Mouse (Mus musculus): ENCODE measurements at regions not wholly inside any gene's neighbourhood (a gene's known extent, or its start where the extent isn't known, plus 50 kb on each side); places are given as distances from the start of the nearest gene placed in this dataset.

GRCm38 (mm10) chr12:106479878-106480194 lies 469.8 kb downstream of the Vrk1 start:
- DNase-seq (ENCODE audit: low spot score in 2 of 2), result no peak

DNA sequence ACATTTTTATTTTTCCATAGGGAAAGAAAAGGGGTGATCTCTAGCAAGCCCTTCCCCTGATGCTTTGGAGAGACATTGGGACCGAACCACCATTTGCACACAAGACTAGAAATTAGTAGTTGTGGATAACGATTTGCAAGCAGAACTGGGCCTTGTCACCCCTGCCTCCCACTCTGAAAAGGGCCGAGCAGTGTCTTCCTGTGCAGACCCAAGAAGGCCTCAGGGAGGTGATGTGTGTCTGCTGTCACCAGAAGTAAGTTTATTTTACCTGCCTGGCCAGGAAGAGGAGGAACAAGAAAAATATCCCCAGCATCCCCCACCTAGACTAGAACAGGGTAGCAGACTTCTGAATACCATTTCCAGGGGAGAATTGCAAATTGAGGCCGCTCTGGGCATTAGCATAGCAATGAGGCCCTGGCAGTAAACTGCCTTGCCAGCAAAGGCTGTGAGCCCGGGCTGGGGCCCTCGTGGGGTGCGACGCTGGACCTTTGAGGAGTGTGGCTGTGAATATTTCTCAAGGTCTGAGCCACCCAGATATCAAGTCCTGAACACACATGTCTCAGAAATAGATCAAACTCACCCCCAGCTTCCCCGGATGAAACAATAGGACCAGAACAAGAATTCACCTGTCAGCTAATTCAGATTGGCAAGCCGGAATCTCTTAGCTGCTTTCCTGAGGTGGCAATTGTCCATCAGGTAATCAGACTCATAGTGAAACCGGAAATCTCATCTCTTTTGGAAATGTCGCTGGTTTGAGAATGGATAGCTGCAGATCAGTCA lies 470.4 kb downstream of the Vrk1 start:
- DNase-seq (ENCODE audit: low spot score in 2 of 2), result no peak

GRCm38 (mm10) chr12:106501622-106502327 lies 491.7 kb downstream of the Vrk1 start:
- DNase-seq (ENCODE audit: low spot score in 2 of 2), result no peak

GRCm38 (mm10) chr12:106504285-106504684 lies 494.3 kb downstream of the Vrk1 start:
- no peak for DNase-seq (ENCODE audit: low spot score in 2 of 2)

DNA sequence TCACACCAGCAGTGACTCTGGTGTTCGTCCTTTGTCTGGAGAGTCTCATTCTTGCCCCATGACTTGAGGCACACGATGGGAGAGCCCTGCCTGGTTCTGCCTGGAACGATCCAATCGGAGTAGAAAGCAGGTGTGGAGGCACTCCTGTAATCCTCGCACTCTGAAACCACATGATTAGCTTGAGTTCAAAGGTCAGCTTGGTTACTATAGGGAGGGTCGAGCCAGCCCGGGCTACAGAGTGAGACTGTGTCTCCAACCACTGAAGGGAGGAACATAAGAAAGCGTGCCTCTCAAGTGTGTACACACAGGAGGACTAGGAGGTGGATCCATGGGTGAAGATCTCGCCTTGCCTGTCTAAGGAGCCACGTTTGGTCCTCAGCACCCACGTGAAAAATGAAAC lies 504.0 kb downstream of the Vrk1 start:
- no peak for DNase-seq (ENCODE audit: low spot score in 2 of 2)

- DNase-seq (ENCODE audit: low spot score in 2 of 2), result no peak
Measured at GRCm38 (mm10) chr12:106515257-106515788, 505.3 kb downstream of the Vrk1 start.

DNA sequence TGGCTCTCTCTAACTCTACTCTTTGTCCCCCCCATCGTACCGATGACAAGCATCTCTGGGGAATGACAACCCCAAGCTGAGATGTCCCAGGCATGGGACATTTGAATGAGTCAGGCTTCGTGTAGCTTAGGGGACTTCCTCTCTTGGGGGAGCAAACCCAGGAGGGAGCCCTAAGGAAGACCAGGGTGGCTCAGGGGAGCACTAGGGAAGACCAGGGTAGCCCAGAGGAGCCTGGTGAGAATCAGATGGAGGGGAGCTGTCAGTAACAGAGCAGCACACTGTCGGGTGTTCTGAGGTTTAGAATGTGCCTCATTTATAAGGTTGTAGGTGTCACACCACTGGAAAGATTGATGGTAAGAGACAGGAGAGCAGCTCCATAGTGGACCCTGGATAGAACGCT lies 509.1 kb downstream of the Vrk1 start:
- DNase-seq (ENCODE audit: low spot score in 2 of 2), result no peak

DNA sequence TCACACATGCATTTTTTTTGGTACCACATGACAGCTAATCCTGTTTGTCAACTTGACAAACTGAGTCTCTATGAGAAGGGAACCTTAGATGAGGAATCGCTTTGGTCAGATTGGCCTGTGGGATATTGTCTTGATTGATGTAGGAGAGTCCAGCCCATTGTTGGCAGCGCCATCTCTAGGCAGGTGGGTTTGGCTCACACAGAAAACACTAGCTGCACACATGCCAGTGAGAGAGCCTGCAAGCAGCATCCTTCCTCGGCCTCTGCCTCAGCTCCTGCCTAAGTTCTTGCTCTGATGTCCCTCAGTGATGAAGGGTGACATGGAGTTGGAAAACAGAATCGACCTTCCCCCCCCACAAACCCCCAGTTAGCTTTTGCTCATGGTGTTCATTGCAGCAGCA lies 514.4 kb downstream of the Vrk1 start:
- DNase-seq (ENCODE audit: low spot score in 2 of 2), result no peak

- no peak for DNase-seq (ENCODE audit: low spot score in 2 of 2)
Measured at GRCm38 (mm10) chr12:106527116-106527515, 517.1 kb downstream of the Vrk1 start.

DNA sequence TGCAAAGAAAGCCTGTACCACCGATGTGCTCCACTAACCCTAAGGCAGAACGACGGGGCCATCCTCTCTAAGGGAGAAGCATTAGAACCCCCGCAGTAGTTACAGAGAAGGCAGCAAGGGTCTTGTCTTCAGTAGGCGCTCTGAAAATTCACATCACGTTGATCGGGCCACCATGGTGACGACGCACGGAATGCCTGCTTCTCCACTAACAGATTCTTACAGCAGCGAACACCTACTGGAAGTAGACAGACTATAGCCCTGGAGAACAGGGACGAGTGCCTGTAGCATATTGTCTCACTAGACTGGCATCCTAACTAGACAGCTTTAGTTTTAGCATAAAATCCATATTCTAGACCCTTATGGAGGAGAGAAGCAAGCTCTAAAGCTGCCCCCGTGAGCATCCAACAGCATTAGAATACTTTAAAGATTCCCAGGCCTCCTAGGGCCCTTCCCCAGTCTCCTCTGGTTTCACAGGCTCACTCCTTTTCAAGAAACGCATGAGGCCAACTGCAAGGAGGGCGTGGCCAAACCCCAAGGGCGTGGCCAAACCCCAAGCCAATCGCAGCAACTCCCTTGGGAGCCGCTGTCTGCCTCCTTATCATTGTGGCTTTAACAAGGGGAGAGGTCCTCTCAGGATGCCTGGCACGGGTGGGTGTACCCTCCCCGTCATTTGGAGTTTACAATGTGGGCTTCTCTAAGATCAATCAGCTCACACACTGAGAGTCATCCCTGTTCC lies 517.8 kb downstream of the Vrk1 start:
- no peak for DNase-seq (ENCODE audit: low spot score in 2 of 2)

DNA sequence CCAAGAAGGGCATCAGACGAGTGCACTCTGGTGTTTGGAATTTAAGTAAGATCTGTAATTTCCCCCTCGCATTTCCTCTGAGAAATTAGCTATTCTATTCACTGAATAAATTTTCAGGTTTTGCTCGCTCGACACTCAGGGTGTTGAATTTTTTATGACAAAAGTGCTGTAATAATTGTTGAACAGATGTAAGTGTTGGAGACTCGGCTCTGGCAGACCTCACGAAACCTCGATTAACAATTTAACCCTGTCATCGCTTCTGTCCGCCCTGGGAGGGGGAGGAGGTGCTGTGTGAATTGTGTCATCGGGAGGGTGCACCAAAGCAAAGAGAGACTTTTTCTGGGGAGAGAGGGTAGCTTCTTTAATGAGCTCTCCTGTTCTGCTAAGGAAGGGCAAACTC lies 518.5 kb downstream of the Vrk1 start:
- no peak for DNase-seq (ENCODE audit: low spot score in 2 of 2)

DNA sequence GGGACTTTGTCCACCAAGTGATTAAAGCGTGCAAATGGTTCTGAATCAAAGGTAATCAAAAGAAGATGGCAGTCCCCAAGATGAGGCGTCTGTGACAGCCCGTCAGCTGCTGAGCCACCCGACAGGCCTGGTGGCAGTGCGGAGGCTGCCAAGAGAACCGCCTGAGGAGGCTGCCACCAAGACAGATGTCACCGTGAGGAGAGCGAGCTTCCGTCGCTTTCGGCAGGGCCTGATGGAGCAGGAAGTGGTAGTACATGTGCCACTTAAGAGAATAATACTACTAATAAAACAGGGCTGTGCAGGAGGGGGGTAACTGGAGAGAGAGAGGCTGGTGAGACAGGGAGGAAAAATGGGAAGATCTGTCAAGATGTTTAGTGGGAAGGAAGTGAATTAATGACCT lies 519.1 kb downstream of the Vrk1 start:
- DNase-seq (ENCODE audit: low spot score in 2 of 2), result peak; percentile 41 to 55

GRCm38 (mm10) chr12:106535086-106535485 lies 525.1 kb downstream of the Vrk1 start:
- no peak for DNase-seq (ENCODE audit: low spot score in 2 of 2)

- no peak for DNase-seq (ENCODE audit: low spot score in 2 of 2)
Measured at GRCm38 (mm10) chr12:106535628-106536288, 525.7 kb downstream of the Vrk1 start.

DNA sequence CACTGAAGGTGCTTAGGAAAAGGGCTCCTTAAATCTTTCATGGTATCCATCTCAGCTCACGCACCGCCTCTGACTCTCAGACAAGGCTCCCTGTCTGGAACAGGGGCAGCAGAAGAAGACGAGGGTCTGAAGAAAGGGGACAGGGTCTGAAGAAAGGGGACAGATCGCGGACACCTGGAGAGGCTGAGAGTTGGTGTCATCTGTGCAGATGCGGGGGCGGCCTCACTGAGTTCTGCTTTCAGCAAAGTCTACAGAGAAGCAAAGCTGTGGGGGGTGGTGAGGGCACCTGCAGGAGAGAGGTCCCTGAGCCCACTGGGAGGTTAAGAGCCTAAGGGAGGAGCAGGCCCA lies 526.2 kb downstream of the Vrk1 start:
- DNase-seq (ENCODE audit: low spot score in 2 of 2), result no peak

- DNase-seq (ENCODE audit: low spot score in 2 of 2), result no peak
Measured at GRCm38 (mm10) chr12:106540003-106540402, 530.0 kb downstream of the Vrk1 start.

- no peak for DNase-seq (ENCODE audit: low spot score in 2 of 2)
Measured at GRCm38 (mm10) chr12:106559566-106559965, 549.5 kb downstream of the Vrk1 start.

GRCm38 (mm10) chr12:106565263-106565681 lies 555.2 kb downstream of the Vrk1 start:
- DNase-seq (ENCODE audit: low spot score in 2 of 2), result peak; percentile 38 to 41

GRCm38 (mm10) chr12:106566361-106566760 lies 556.3 kb downstream of the Vrk1 start:
- DNase-seq (ENCODE audit: low spot score in 2 of 2), result no peak

- no peak for DNase-seq (ENCODE audit: low spot score in 2 of 2)
Measured at GRCm38 (mm10) chr12:106567116-106567515, 557.1 kb downstream of the Vrk1 start.

GRCm38 (mm10) chr12:106568541-106569085 lies 558.6 kb downstream of the Vrk1 start:
- DNase-seq (ENCODE audit: low spot score in 2 of 2), result no peak

- peak; percentile 57 to 64 for DNase-seq (ENCODE audit: low spot score in 2 of 2)
Measured at GRCm38 (mm10) chr12:106572956-106573355, 562.9 kb downstream of the Vrk1 start.
